Mouse (Mus musculus) stomach, postnatal 0 days (tissue): ENCODE results near the gene Hist1h3e. TPM values are rescaled to one million over a fixed set of nuclear protein-coding genes. Genes with fewer than 3 reads are reported as not detected.
"Not testable (repeated sequence)": the region's sequence is repeated elsewhere in the genome, so short reads cannot be mapped to it uniquely, and the experiment has no call there.

Experiments used
- ATAC-seq: fragments of 200-750 bp; cut with Nextera tagmentation; 2 replicates; pipeline ENCODE4 v1.8.0; 2017; ENCODE audit not compliant: low FRiP score, low TSS enrichment
- DNase-seq: peaks from one replicate; pipeline ENCODE4 v3.0.0-alpha.2; 2016; ENCODE audit warnings: low spot score
- H3K27ac ChIP-seq: fragments of 300-500 bp; sonication (generic); replicated peaks from 2 replicates; pipeline ENCODE4 v1.5.1; 2014; ENCODE audit warnings: mild to moderate bottlenecking, control low read depth
- H3K27me3 ChIP-seq: fragments of 300-500 bp; sonication (generic); 2 replicates; pipeline ENCODE4 v1.6.1; 2014; ENCODE audit warnings: low read length; ENCODE audit not compliant: control insufficient read depth, insufficient read depth
- H3K36me3 ChIP-seq: fragments of 300-500 bp; sonication (generic); 2 replicates; pipeline ENCODE4 v1.6.1; 2014; ENCODE audit warnings: low read length, mixed read lengths; ENCODE audit not compliant: control insufficient read depth, insufficient read depth
- H3K4me1 ChIP-seq: fragments of 300-500 bp; sonication (generic); replicated peaks from 2 replicates; pipeline ENCODE4 v1.6.1; 2014; ENCODE audit warnings: antibody characterized with exemption; ENCODE audit not compliant: control insufficient read depth, insufficient read depth
- H3K4me2 ChIP-seq: fragments of 300-500 bp; sonication (generic); replicated peaks from 2 replicates; pipeline ENCODE4 v1.6.1; 2014; ENCODE audit warnings: low read depth, mild to moderate bottlenecking, control low read depth, moderate library complexity
- H3K4me3 ChIP-seq: fragments of 300-500 bp; sonication (generic); 2 replicates; pipeline ENCODE4 v1.5.1; 2014; ENCODE audit warnings: low read depth, low read length, control low read depth
- H3K9ac ChIP-seq: fragments of 300-500 bp; sonication (generic); 2 replicates; pipeline ENCODE4 v1.6.1; 2014; ENCODE audit warnings: mild to moderate bottlenecking, low read length, control low read depth, mixed read lengths
- H3K9me3 ChIP-seq: fragments of 300-500 bp; sonication (generic); 2 replicates; pipeline ENCODE4 v1.6.1; 2016; ENCODE audit warnings: low read length; ENCODE audit not compliant: control insufficient read depth
- CTCF ChIP-seq: IDR thresholded peaks from 2 replicates; pipeline ENCODE4 v1.5.1; 2016; ENCODE audit warnings: antibody characterized with exemption, low read depth, mild to moderate bottlenecking, moderate library complexity
- EP300 ChIP-seq: optimal IDR thresholded peaks from 2 replicates; pipeline ENCODE3; 2016; ENCODE audit warnings: antibody characterized with exemption
- WGBS: fragments of 180-500 bp; shearing (Covaris S2); extraction: QIAGEN DNeasy Blood & Tissue Kit; methylation state at CpG from one replicate; pipeline ENCODE4 v1.1.7; 2014; 5-methylcytosine and 5-hydroxymethylcytosine counted together
- polyA plus RNA-seq: library from polyadenylated mRNA; unstranded; fragments of >200 nt; fragmentation: Nextera tagmentation; extraction: Ambion mirVana; gene quantifications from 2 replicates; pipeline ENCODE4 v1.2.1, GENCODE M21; 2015

Gene Hist1h3e
- polyA plus RNA-seq, 1 experiment from 2014 or later, result 3.3 TPM

DNA sequence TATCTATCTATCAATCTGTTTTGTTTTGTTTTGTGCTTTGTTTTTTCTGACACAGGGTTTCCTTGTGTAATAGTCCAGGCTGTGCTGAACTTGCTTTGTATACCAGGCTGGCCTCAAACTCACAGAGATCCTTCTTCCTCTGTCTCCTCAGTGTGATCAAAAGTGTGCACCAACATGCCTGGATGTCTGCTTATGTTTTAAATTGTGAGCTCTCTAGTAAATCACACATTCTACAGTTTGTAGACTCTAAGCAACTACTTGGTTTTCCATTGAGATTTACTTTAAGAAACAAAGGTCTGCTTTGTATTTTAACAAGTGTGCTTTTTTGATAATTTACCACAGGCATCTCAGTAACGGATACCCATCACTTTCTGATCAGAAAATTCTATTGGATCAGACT is 15.7 kb upstream of the Hist1h3e start:
- peaks cover 5% of the 10 kb centered on the region; the same call in 1 of the 2 replicates for H3K4me1 ChIP-seq
- ATAC-seq (no peak), DNase-seq (no peak)
- no peak overlapping the region for H3K4me2 ChIP-seq
- TF ChIP-seq CTCF (no peak), EP300 (no peak)
- no peak overlapping the region for H3K27ac ChIP-seq
- H3K9ac ChIP-seq, result no peak overlapping the region
- no peaks in the 10 kb centered on the region for H3K36me3 ChIP-seq
- no peaks in the 10 kb centered on the region for H3K9me3 ChIP-seq
- H3K4me3 ChIP-seq, result no peak overlapping the region
- no peaks in the 10 kb centered on the region for H3K27me3 ChIP-seq
- 94% methylated on average over 1 of the region's 1 CpGs for WGBS

DNA sequence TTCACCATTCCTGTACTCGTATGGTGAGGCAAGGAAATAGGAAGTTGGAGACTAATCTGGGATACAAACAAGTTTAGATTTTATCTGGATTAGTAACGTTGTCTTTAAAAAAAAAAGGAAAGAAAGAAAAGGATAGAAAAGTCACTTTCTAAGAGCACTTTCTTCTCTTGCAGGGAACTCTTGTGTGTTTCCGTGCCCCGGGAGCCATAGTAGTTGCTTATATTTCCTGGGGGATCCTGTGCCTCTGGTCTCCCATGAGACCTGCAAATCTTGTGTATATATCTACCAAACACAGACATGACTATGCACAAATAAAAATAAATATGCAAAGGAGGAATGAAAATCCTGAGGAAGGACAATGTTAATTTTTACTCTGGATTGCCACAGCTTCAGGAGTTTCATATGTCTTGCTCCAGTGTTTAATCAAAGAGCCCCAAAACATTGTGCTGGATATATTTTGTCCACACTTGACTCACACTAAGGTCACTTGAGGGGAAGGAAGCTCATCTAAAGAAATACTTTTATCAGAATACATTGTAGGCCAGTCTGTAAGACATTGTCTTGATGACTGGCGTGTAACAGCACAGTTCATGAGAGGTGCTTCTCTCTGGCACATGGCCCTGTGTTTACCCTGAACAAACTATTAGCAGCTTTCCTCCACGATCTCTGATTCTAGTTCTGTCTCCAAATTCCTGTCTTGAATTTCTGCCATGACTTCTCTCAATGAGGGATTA is 14.9 kb upstream of the Hist1h3e start:
- Histone ChIP-seq H3K9me3 (no peaks in the 10 kb centered on the region), H3K27me3 (no peaks in the 10 kb centered on the region), H3K4me1 (peaks cover 3% of the 10 kb centered on the region; the same call in 1 of the 2 replicates), H3K4me3 (peak overlapping the region; percentile 39), H3K27ac (peak overlapping the region; percentile 49), H3K9ac (peak overlapping the region; percentile 58), H3K4me2 (peak overlapping the region; percentile 55; the same call in 1 of the 2 replicates), H3K36me3 (no peaks in the 10 kb centered on the region)
- ATAC-seq (no peak), DNase-seq (no peak)
- WGBS, result 32% methylated on average over 6 of the region's 6 CpGs
- TF ChIP-seq EP300, result no peak
- TF ChIP-seq CTCF, result no peak

DNA sequence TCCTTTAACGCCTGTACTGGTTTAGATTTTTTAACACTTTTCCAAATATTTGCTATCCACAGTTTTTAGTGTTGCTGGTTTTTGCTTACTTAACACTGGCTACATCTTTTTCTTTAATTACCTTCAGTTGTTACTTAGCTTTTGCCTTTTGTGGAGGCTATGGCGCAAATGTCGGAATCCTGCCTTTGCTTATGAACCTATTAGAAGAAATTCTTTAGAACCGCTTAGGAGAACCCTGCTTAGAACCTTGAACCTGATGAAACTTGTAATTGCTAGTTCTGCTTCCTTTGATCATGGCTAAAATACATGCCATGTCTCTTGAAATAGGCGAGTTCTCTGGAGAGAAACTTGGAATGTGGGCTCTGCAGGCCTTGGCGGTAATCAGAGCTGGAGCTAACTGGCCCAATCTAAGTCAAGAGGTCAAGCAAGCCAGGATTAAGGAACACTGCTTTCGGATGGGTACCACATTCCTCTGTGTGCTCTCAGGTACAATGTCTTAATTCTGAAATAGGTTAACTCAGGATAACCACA is 14.2 kb upstream of the Hist1h3e start:
- Histone ChIP-seq H3K4me3 (peak overlapping the region; percentile 39), H3K36me3 (no peaks in the 10 kb centered on the region), H3K4me1 (peaks cover 3% of the 10 kb centered on the region; the same call in 1 of the 2 replicates), H3K9me3 (no peaks in the 10 kb centered on the region), H3K27ac (peak overlapping the region; percentile 49), H3K4me2 (peak overlapping the region; percentile 55), H3K27me3 (no peaks in the 10 kb centered on the region), H3K9ac (peak overlapping the region; percentile 58)
- 7% methylated on average over 7 of the region's 7 CpGs for WGBS
- TF ChIP-seq CTCF, result no peak
- ATAC-seq, result no peak
- no peak for DNase-seq

DNA sequence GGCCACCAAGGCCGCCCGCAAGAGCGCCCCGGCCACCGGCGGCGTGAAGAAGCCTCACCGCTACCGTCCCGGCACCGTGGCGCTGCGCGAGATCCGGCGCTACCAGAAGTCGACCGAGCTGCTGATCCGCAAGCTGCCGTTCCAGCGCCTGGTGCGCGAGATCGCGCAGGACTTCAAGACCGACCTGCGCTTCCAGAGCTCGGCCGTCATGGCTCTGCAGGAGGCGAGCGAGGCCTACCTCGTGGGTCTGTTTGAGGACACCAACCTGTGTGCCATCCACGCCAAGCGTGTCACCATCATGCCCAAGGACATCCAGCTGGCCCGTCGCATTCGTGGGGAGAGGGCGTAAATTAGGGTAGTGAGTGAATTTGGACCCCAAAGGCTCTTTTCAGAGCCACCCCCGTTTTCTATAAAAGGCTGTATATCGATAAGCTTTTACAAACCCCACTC is 13.7 kb upstream of the Hist1h3e start:
- H3K4me1 ChIP-seq, H3K36me3 ChIP-seq, DNase-seq, H3K9me3 ChIP-seq, H3K27me3 ChIP-seq, ATAC-seq: not testable (repeated sequence)
- Histone ChIP-seq H3K4me3 (peak overlapping the region; percentile 39), H3K27ac (peak overlapping the region; percentile 76), H3K4me2 (peak overlapping the region; percentile 55), H3K9ac (peak overlapping the region; percentile 58)
- 2% methylated on average over 8 of the region's 40 CpGs for WGBS

DNA sequence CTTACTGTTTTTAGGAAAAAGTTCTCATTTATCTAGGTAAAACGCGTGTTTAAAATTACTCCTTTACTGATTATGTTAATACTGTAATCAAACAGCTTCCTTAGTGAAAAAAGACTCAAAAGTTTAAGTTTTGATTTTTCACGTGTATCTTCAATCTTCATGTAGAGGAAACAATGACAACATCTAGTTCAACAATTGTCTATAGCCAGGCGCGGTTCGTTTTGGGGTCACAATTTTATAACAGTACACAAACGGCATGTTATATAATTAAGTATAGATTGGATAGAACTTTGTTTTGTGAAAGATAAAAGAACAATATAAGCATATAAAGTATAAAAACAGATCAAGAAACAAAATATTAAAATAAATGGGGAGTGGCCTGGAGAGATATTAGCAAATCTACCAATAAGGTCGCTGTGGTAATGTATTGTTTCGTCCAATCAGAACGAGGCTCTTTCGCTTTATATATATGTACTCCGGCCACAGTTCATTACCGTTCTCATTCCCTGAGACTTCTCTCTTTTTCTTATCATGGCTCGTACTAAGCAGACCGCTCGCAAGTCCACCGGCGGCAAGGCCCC is 13.2 kb upstream of the Hist1h3e start, which contains the start of gene Hist1h3d:
Gene Hist1h3d, plus strand, starts transcription at position 493 of the 581 bp plus-strand sequence.
- ATAC-seq, result peak; percentile 72
- H3K4me2 ChIP-seq, result peak within 1 kb of the TSS; percentile 55
- peak within 1 kb of the TSS; percentile 58 for H3K9ac ChIP-seq
- H3K36me3 ChIP-seq, result no peaks in the 10 kb centered on the region
- H3K4me1 ChIP-seq, result peaks cover 3% of the 10 kb centered on the region; the same call in 1 of the 2 replicates
- no peaks in the 10 kb centered on the region for H3K9me3 ChIP-seq
- TF ChIP-seq EP300 (no peak), CTCF (no peak)
- peak within 1 kb of the TSS; percentile 76 for H3K27ac ChIP-seq
- WGBS, result under 1% methylated on average over 18 of the region's 18 CpGs
- peak within 1 kb of the TSS; percentile 39 for H3K4me3 ChIP-seq
- H3K27me3 ChIP-seq, result no peaks in the 10 kb centered on the region
- peak; percentile 51 for DNase-seq

DNA sequence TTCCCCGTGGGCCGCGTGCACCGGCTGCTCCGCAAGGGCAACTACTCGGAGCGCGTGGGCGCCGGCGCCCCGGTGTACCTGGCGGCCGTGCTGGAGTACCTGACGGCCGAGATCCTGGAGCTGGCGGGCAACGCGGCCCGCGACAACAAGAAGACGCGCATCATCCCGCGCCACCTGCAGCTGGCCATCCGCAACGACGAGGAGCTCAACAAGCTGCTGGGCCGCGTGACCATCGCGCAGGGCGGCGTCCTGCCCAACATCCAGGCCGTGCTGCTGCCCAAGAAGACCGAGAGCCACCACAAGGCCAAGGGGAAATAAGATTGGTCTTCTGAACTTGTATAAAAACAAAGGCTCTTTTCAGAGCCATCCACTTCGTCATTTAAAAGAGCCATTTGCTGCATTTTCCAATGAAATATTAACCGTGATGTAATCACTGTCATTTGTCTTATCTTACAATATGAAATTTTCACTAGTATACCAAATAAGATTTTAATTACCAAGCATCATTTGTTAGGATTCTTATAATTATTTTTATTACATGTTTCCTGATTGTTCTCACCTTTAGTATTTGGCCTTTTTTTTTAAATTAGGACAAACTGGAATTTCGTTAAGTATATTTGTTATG is 12.5 kb upstream of the Hist1h3e start:
- not testable (repeated sequence) for H3K4me1 ChIP-seq, H3K36me3 ChIP-seq, H3K9ac ChIP-seq, H3K9me3 ChIP-seq, H3K27me3 ChIP-seq, DNase-seq
- H3K4me2 ChIP-seq, result peak overlapping the region; percentile 47
- peak; percentile 6 for ATAC-seq
- under 1% methylated on average over 5 of the region's 39 CpGs for WGBS
- H3K27ac ChIP-seq, result peak overlapping the region; percentile 69
- H3K4me3 ChIP-seq, result peak overlapping the region; percentile 22; the same call in 1 of the 2 replicates
